Mouse (Mus musculus) kidney, adult 2 months (tissue): ENCODE measurements around the gene Thoc3.

ENCODE experiments used
- CTCF ChIP-seq: fragments of 200-500 bp; conservative IDR thresholded peaks from 2 replicates; pipeline ENCODE4 v1.5.1; 2011; ENCODE audit warnings: low read depth, mild to moderate bottlenecking, control low read depth, low read length, moderate library complexity, mixed read lengths; ENCODE audit not compliant: insufficient read depth, insufficient read length
- POLR2A ChIP-seq: fragments of 200-500 bp; IDR thresholded peaks from one replicate; pipeline ENCODE4 v1.6.1; 2011; ENCODE audit warnings: low read depth, low read length, control low read depth

GRCm38 (mm10) chr13:54439912-54440311 is 28.7 kb downstream of the Thoc3 start:
- TF ChIP-seq CTCF = no peak
- TF ChIP-seq POLR2A = no peak
